ENCODE assay signal across 13 mouse cellular contexts in genomic region chr2:12205875-12206274, GRCm38 (mm10).
"Had no signal": no experiment of that assay in that cellular context is flagged by ENCODE, and none has a peak within 500 bp of the region (broad histone marks: within the 10 kb centered on the region; RNA-seq: fewer than 3 reads in every experiment).

No protein-coding gene starts in this region.

- H3K4me1 ChIP-seq: liver, embryonic 15.5 days; midbrain, embryonic 10.5 days; neural tube, embryonic 12.5 days had no signal

- H3K36me3 ChIP-seq: liver, embryonic 15.5 days; midbrain, embryonic 10.5 days; neural tube, embryonic 12.5 days had no signal

- H3K9ac ChIP-seq: liver, embryonic 15.5 days; neural tube, embryonic 12.5 days had no signal

- H3K27me3 ChIP-seq: liver, embryonic 15.5 days; neural tube, embryonic 12.5 days had no signal

- H3K4me2 ChIP-seq: liver, embryonic 11.5 days; liver, embryonic 15.5 days; neural tube, embryonic 12.5 days had no signal

- H3K27ac ChIP-seq: layer of hippocampus, adult 2 months; liver, embryonic 15.5 days; midbrain, embryonic 10.5 days; neural tube, embryonic 12.5 days had no signal

- H3K9me3 ChIP-seq: liver, embryonic 15.5 days; midbrain, embryonic 10.5 days; neural tube, embryonic 12.5 days had no signal

- ATAC-seq: lung, postnatal 0 days had no signal

- DNase-seq: kidney, adult 18-20 months; kidney, postnatal 10 days; kidney, postnatal 4 days; left cerebral cortex, postnatal 4 days; lung, adult 2 months; lung, postnatal 36 days had no signal

- H3K4me3 ChIP-seq: layer of hippocampus, adult 2 months; liver, embryonic 15.5 days; midbrain, embryonic 10.5 days; myocyte; neural tube, embryonic 12.5 days had no signal
